Mouse (Mus musculus): ENCODE results near the gene Thy1. TPM values are rescaled to one million over a fixed set of nuclear protein-coding genes. Genes with fewer than 3 reads are reported as not detected.

Thy1 gene
- polyA plus RNA-seq, 2 experiments: 0.33 to 0.90 TPM

DNA sequence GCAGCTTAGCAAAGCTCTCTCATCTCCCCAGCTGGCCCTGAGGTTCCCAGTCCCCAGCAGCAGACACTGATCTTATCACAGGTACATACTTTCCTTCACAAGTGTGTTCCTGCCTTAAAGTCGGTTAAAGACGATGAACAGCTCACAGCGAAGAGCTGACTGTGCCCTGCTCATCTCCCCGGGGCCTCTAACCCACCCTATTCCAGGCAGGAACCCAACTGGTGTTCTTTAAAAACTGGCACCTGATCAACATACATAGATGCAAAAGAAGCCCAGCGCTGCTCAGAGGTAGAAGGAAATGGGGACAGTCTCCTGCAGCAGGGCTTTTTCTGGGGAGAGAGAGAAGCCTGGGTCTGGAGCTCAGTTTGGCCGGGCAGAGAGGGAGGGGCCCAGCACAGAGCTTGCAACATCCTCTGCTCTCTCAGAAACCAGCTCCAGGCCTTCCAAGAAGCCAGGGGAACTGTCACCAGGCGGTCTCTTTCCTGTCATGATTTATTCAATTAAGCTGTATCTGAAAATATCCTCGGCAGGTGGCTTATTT is 30.4 kb upstream of the Thy1 start:
- Histone ChIP-seq H3K4me1 (replicated peaks; ENCODE audit: control insufficient read depth in 2 of 2, insufficient read depth in 2 of 2, low read length in 1 of 2) (no peaks in the 10 kb centered on the region), H3K27me3 (ENCODE audit: control insufficient read depth, insufficient read depth, low read length) (no peaks in the 10 kb centered on the region), H3K4me2 (ENCODE audit: low read depth) (no peak overlapping the region), H3K4me3 (ENCODE audit: insufficient read depth in 1 of 2, low read depth in 2 of 2, low read length in 2 of 2) (no peak overlapping the region), H3K9me3 (ENCODE audit: control insufficient read depth, low read length) (no peaks in the 10 kb centered on the region), H3K27ac (no peak overlapping the region), H3K36me3 (replicated peaks; ENCODE audit: control insufficient read depth, insufficient read depth, low read depth) (no peaks in the 10 kb centered on the region), H3K9ac (replicated peaks) (no peak overlapping the region)
- TF ChIP-seq CTCF (IDR thresholded peaks at IDR 0.05; ENCODE audit: low read depth) (no peak), EP300 (IDR thresholded peaks at IDR 0.05; ENCODE audit: low read depth) (no peak)
- ATAC-seq (ENCODE audit: insufficient read depth): no peak
- DNase-seq (ENCODE audit: low read depth in 3 of 3, low spot score in 3 of 3): no peak
- WGBS (ENCODE audit: insufficient replicate concordance): 18% methylated on average over 8 of the region's 8 CpGs

DNA sequence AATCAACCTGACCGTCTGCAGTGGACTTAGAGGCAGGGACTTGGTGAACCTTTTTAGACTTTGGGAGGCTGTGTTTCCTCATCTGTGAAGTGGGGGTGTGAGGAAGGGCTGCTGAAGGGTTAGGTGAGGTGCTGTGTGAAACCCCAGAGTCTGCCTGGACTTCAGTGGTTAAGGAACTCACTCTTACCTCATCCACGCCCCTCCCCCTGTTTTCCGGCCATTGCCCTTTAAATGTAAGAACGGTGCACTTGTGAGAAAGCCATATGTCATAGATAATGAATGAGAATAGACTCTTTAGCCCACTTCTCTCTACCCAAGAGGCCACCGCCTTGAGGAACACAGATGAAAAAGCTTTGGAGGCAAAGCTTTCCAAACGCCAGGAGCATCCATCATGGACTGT is 29.4 kb upstream of the Thy1 start:
- Histone ChIP-seq H3K36me3 (replicated peaks; ENCODE audit: control insufficient read depth, insufficient read depth, low read depth) (no peaks in the 10 kb centered on the region), H3K9me3 (ENCODE audit: control insufficient read depth, low read length) (no peaks in the 10 kb centered on the region), H3K27ac (no peak overlapping the region), H3K9ac (replicated peaks) (no peak overlapping the region), H3K4me2 (ENCODE audit: low read depth) (no peak overlapping the region), H3K27me3 (ENCODE audit: control insufficient read depth, insufficient read depth, low read length) (no peaks in the 10 kb centered on the region), H3K4me3 (ENCODE audit: insufficient read depth in 1 of 2, low read depth in 2 of 2, low read length in 2 of 2) (no peak overlapping the region), H3K4me1 (replicated peaks; ENCODE audit: control insufficient read depth in 2 of 2, insufficient read depth in 2 of 2, low read length in 1 of 2) (no peaks in the 10 kb centered on the region)
- 44% methylated on average over 6 of the region's 6 CpGs for WGBS (ENCODE audit: insufficient replicate concordance)
- ATAC-seq (ENCODE audit: insufficient read depth) (no peak), DNase-seq (ENCODE audit: low read depth in 3 of 3, low spot score in 3 of 3) (no peak)
- TF ChIP-seq CTCF (IDR thresholded peaks at IDR 0.05; ENCODE audit: low read depth): no peak
- no peak for TF ChIP-seq EP300 (IDR thresholded peaks at IDR 0.05; ENCODE audit: low read depth)

DNA sequence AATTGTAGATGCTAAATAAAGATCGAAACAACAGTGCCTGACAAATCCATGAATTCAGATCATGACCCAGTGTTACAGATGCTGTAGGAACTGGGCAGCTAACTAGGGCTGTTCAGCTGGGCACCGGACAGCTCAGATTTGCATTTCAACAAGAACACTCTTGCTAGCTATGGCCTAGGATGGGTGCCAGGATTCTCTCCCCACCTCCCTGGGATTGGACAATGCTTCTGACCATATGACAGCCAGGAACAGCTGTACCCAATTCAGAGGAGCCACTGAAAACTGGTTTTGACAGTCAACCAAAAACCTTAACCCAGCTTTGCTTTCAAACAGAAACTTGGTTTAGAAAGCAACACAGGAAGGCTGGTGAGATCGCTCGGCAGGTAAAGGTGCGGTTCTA is 26.9 kb upstream of the Thy1 start:
- no peak overlapping the region for H3K27ac ChIP-seq
- H3K9me3 ChIP-seq (ENCODE audit: control insufficient read depth, low read length): no peaks in the 10 kb centered on the region
- 66% methylated on average over 5 of the region's 5 CpGs for WGBS (ENCODE audit: insufficient replicate concordance)
- no peaks in the 10 kb centered on the region for H3K36me3 ChIP-seq (replicated peaks; ENCODE audit: control insufficient read depth, insufficient read depth, low read depth)
- H3K4me2 ChIP-seq (ENCODE audit: low read depth): no peak overlapping the region
- H3K4me3 ChIP-seq (ENCODE audit: insufficient read depth in 1 of 2, low read depth in 2 of 2, low read length in 2 of 2): no peak overlapping the region
- no peak overlapping the region for H3K9ac ChIP-seq (replicated peaks)
- ATAC-seq (ENCODE audit: insufficient read depth) (no peak), DNase-seq (ENCODE audit: low read depth in 3 of 3, low spot score in 3 of 3) (no peak)
- TF ChIP-seq CTCF (IDR thresholded peaks at IDR 0.05; ENCODE audit: low read depth): no peak
- TF ChIP-seq EP300 (IDR thresholded peaks at IDR 0.05; ENCODE audit: low read depth): no peak
- no peaks in the 10 kb centered on the region for H3K4me1 ChIP-seq (replicated peaks; ENCODE audit: control insufficient read depth in 2 of 2, insufficient read depth in 2 of 2, low read length in 1 of 2)
- no peaks in the 10 kb centered on the region for H3K27me3 ChIP-seq (ENCODE audit: control insufficient read depth, insufficient read depth, low read length)

DNA sequence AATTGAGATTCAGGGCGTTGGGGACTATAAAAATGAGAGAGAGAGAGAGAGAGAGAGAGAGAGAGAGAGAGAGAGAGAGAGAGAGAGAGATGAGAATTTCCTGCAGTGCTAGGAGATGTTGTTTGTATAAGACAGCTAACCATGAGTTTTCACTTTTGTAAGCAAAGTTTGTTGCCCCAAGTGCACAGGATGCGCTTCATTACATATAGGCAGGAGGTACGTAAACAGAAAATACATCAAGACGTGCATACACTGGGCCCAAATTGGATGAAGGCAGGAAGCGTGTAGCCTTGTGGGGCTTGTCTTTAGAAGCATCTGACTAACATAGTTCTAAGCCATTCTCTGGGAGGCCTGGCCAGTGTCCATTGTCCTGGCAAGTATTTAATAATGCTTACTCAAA is 25.3 kb upstream of the Thy1 start:
- no peak for ATAC-seq (ENCODE audit: insufficient read depth)

GRCm38 (mm10) chr9:44020001-44020400 is 23.2 kb upstream of the Thy1 start:
- H3K4me3 ChIP-seq (ENCODE audit: insufficient read depth in 1 of 2, low read depth in 2 of 2, low read length in 2 of 2): no peak overlapping the region
- ATAC-seq (ENCODE audit: insufficient read depth): no peak

More for the DNA sequence above, 25.3 kb upstream of the Thy1 start:
- WGBS (ENCODE audit: insufficient replicate concordance): 64% methylated on average over 5 of the region's 5 CpGs
- no peak for DNase-seq (ENCODE audit: low read depth in 3 of 3, low spot score in 3 of 3)
- TF ChIP-seq CTCF (IDR thresholded peaks at IDR 0.05; ENCODE audit: low read depth): no peak
- TF ChIP-seq EP300 (IDR thresholded peaks at IDR 0.05; ENCODE audit: low read depth): no peak
- Histone ChIP-seq H3K9ac (replicated peaks) (no peak overlapping the region), H3K4me1 (replicated peaks; ENCODE audit: control insufficient read depth in 2 of 2, insufficient read depth in 2 of 2, low read length in 1 of 2) (no peaks in the 10 kb centered on the region), H3K4me3 (ENCODE audit: insufficient read depth in 1 of 2, low read depth in 2 of 2, low read length in 2 of 2) (no peak overlapping the region), H3K4me2 (ENCODE audit: low read depth) (no peak overlapping the region), H3K9me3 (ENCODE audit: control insufficient read depth, low read length) (no peaks in the 10 kb centered on the region), H3K27ac (no peak overlapping the region), H3K36me3 (replicated peaks; ENCODE audit: control insufficient read depth, insufficient read depth, low read depth) (no peaks in the 10 kb centered on the region), H3K27me3 (ENCODE audit: control insufficient read depth, insufficient read depth, low read length) (no peaks in the 10 kb centered on the region)

More at GRCm38 (mm10) chr9:44020001-44020400, 23.2 kb upstream of the Thy1 start:
- H3K27ac ChIP-seq: no peak overlapping the region
- DNase-seq (ENCODE audit: low read depth in 3 of 3, low spot score in 3 of 3): no peak
- H3K36me3 ChIP-seq (replicated peaks; ENCODE audit: control insufficient read depth, insufficient read depth, low read depth): no peaks in the 10 kb centered on the region
- H3K4me1 ChIP-seq (replicated peaks; ENCODE audit: control insufficient read depth in 2 of 2, insufficient read depth in 2 of 2, low read length in 1 of 2): no peaks in the 10 kb centered on the region
- H3K9ac ChIP-seq (replicated peaks): no peak overlapping the region
- WGBS (ENCODE audit: insufficient replicate concordance): 49% methylated on average over 7 of the region's 7 CpGs
- no peak for TF ChIP-seq CTCF (IDR thresholded peaks at IDR 0.05; ENCODE audit: low read depth)
- no peak for TF ChIP-seq EP300 (IDR thresholded peaks at IDR 0.05; ENCODE audit: low read depth)
- no peaks in the 10 kb centered on the region for H3K27me3 ChIP-seq (ENCODE audit: control insufficient read depth, insufficient read depth, low read length)
- no peak overlapping the region for H3K4me2 ChIP-seq (ENCODE audit: low read depth)
- no peaks in the 10 kb centered on the region for H3K9me3 ChIP-seq (ENCODE audit: control insufficient read depth, low read length)

All from liver, embryonic 14.5 days (tissue).